ENCODE assay signal across 9 mouse cellular contexts in the genomic region with DNA sequence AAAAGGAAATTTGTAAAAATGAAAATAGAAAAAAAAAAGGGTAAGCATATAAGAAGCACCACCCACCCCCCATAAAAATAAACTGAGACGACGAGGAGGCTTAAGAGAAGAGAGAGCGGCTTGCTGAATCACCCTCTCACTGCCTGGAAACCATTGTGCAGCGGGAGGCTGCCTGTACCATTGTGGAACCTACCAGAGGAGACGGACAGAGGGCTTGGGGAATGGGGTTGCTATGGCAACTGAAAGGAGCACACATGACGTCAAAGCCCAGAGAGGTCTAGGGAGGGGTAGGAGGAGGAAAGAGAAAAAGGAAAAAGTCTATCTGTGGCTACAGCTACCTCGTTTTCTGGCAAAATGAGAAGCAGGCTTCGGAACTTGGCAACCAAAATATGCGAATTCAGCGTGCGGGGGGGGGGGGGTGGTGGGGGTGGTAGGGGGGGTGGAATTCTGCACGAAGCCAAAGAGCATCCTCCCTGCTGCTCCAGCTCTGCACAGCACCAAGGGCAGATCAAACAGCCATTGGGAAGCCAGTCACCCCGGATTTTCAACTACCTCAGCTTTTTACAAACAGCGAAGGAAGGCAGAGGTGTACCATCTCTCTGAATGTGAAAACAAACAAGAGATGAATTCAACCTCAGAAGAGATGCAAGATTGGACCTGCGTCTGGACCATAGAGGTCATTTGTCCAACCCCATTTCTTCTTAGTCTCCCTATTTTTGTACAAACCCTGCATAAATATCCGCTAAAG. TPM values are rescaled to one million over a fixed set of nuclear protein-coding genes. Genes with fewer than 3 reads are reported as not detected.
DNase-seq lines count a peak whose midpoint lies in the region; ATAC-seq lines count a peak whose summit lies in the region.
"Had no signal": no experiment of that assay in that cellular context is flagged by ENCODE, and none has a peak within 500 bp of the region (broad histone marks: within the 10 kb centered on the region; RNA-seq: fewer than 3 reads in every experiment).

A gene (minus strand): TSS at position 234 of the 748 bp plus-strand sequence.

- peak within 1 kb of the TSS; percentile 70 for H3K9ac ChIP-seq in forebrain, embryonic 13.5 days
- H3K9ac ChIP-seq in lung, embryonic 15.5 days = no peak within 1 kb of the TSS

- 6% methylated on average over 15 of the region's 16 CpGs for WGBS in forebrain, embryonic 13.5 days
- WGBS in lung, embryonic 15.5 days = 6% methylated on average over 16 of the region's 16 CpGs

- peak; percentile 99 for ATAC-seq in forebrain, embryonic 13.5 days
- peak; percentile 96 for ATAC-seq in lung, embryonic 15.5 days (ENCODE audit: borderline replicate concordance, extremely low read depth, low FRiP score, low TSS enrichment)

- peak within 1 kb of the TSS; percentile 43 for H3K4me3 ChIP-seq in forebrain, embryonic 13.5 days
- H3K4me3 ChIP-seq in lung, embryonic 15.5 days = peak within 1 kb of the TSS; percentile 8; the same call in 1 of the 2 replicates

- peaks cover 33% of the 10 kb centered on the region for H3K4me1 ChIP-seq in forebrain, embryonic 13.5 days
- no peaks in the 10 kb centered on the region for H3K4me1 ChIP-seq in lung, embryonic 15.5 days

- DNase-seq in thymus, postnatal 0 days (ENCODE audit: low spot score) = peak; percentile 22
- no peak for DNase-seq in thymus, adult 18-20 months
- peak; percentile 32 to 51 for DNase-seq in heart, postnatal 14 days
- DNase-seq in kidney, postnatal 25 days = peak; percentile 41 to 75
- peak; percentile 92 for DNase-seq in retina, embryonic 14.5 days (ENCODE audit: low spot score)
- no peak for DNase-seq in natural killer cell, adult 2 months (ENCODE audit: low spot score in 2 of 2)

- H3K4me2 ChIP-seq in forebrain, embryonic 13.5 days = peak within 1 kb of the TSS; percentile 60
- peak within 1 kb of the TSS; percentile 39 for H3K4me2 ChIP-seq in lung, embryonic 15.5 days

- H3K27ac ChIP-seq in forebrain, embryonic 13.5 days = peak within 1 kb of the TSS; percentile 55
- no peak within 1 kb of the TSS for H3K27ac ChIP-seq in lung, embryonic 15.5 days

- no peaks in the 10 kb centered on the region for H3K27me3 ChIP-seq in forebrain, embryonic 13.5 days
- no peaks in the 10 kb centered on the region for H3K27me3 ChIP-seq in lung, embryonic 15.5 days

- H3K36me3 ChIP-seq in forebrain, embryonic 13.5 days (ENCODE audit: poor library complexity, severe bottlenecking) = no peaks in the 10 kb centered on the region
- no peaks in the 10 kb centered on the region for H3K36me3 ChIP-seq in lung, embryonic 15.5 days

- no peaks in the 10 kb centered on the region for H3K9me3 ChIP-seq in forebrain, embryonic 13.5 days (replicated peaks)
- H3K9me3 ChIP-seq in lung, embryonic 15.5 days = no peaks in the 10 kb centered on the region; the same call in 1 of the 2 replicates

- intact Hi-C loops in heart, postnatal 14 days (cut with DNase I) = no loop called here

RNA-seq across cellular contexts. Expression of the gene that starts here (rescaled TPM):
- polyA plus RNA-seq in thymus, postnatal 0 days (2015; fragmentation: Nextera tagmentation; extraction: Ambion mirVana) = 0.60 and 1.0 TPM in 2 replicates
- polyA plus RNA-seq in forebrain, embryonic 13.5 days (2015; fragmentation: Nextera tagmentation; extraction: Ambion mirVana) = 53.0 and 57.8 TPM in 2 replicates
- total RNA-seq in heart, postnatal 14 days (2021) = 10 to 100 TPM; 35.0 to 44.3 TPM
- 0.70 and 2.9 TPM in 2 replicates for polyA plus RNA-seq in lung, embryonic 15.5 days (2015; fragmentation: Nextera tagmentation; extraction: Ambion mirVana)
- polyA plus RNA-seq: liver, embryonic 16.5 days had no signal

Comparison
In these comparisons a context has a peak if more than half of its experiments do, and no peak if none do; other contexts are left out.
1. RNA of the gene that starts here (polyA plus RNA-seq): 53.0 to 57.8 TPM in forebrain, embryonic 13.5 days; 0.70 to 2.9 TPM in lung, embryonic 15.5 days and 0.60 to 1.0 TPM in thymus, postnatal 0 days; every median in the first group is over 10 times any median in the second.
2. DNase-seq: peak in thymus, postnatal 0 days (single experiment), heart, postnatal 14 days (2 of 2), kidney, postnatal 25 days (2 of 2) and retina, embryonic 14.5 days (single experiment); none in thymus, adult 18-20 months (0 of 2) and natural killer cell, adult 2 months (0 of 2).